Mouse (Mus musculus) heart, embryonic 12.5 days (tissue): ENCODE results near the gene Cdiptos. TPM values are rescaled to one million over a fixed set of nuclear protein-coding genes. Genes with fewer than 3 reads are reported as not detected.

Experiments used
- polyA plus RNA-seq: library from polyadenylated mRNA; unstranded; fragments of >200 nt; fragmentation: Nextera tagmentation; extraction: Ambion mirVana; gene quantifications from 2 replicates; pipeline ENCODE4 v1.2.1, GENCODE M21; 2016

Gene Cdiptos
- polyA plus RNA-seq, 1 experiment from 2014 or later: 0.70 TPM

Other genes starting within 250 kb of the Cdiptos start
- 57.8 and 58.7 TPM in 2 replicates for gene Mapk3, start 216.5 kb downstream of the Cdiptos start, polyA plus RNA-seq
- gene Gdpd3, start 209.8 kb downstream of the Cdiptos start, polyA plus RNA-seq: 0.87 and 1.8 TPM in 2 replicates
- gene Ypel3, start 199.1 kb downstream of the Cdiptos start, polyA plus RNA-seq: 74.8 and 78.7 TPM in 2 replicates
- 0.27 and 0.33 TPM in 2 replicates for gene Tbx6, start 194.6 kb downstream of the Cdiptos start, polyA plus RNA-seq
- 181 and 192 TPM in 2 replicates for gene Ppp4c, start 183.6 kb downstream of the Cdiptos start, polyA plus RNA-seq
- gene Fam57b, start 178.4 kb downstream of the Cdiptos start, polyA plus RNA-seq: 0.17 and 0.45 TPM in 2 replicates
- not detected in 2 replicates for gene 4930451I11Rik, start 144.5 kb downstream of the Cdiptos start, polyA plus RNA-seq
- gene Doc2a, start 128.7 kb downstream of the Cdiptos start, polyA plus RNA-seq: not detected in 2 replicates
- 18.0 and 22.5 TPM in 2 replicates for gene Hirip3, start 114.1 kb downstream of the Cdiptos start, polyA plus RNA-seq
- 62.9 and 66.8 TPM in 2 replicates for gene Ino80e, start 113.7 kb downstream of the Cdiptos start, polyA plus RNA-seq
- 40.8 and 42.5 TPM in 2 replicates for gene Taok2, start 91.4 kb downstream of the Cdiptos start, polyA plus RNA-seq
- 17.6 and 19.9 TPM in 2 replicates for gene Tmem219, start 53.2 kb downstream of the Cdiptos start, polyA plus RNA-seq
- gene Kctd13, start 47.2 kb downstream of the Cdiptos start, polyA plus RNA-seq: 16.1 and 17.3 TPM in 2 replicates
- not detected in 2 replicates for gene Asphd1, start 26.5 kb downstream of the Cdiptos start, polyA plus RNA-seq
- gene Sez6l2, start 25.5 kb downstream of the Cdiptos start, polyA plus RNA-seq: 0.11 TPM in 1 of 2 replicates, not detected in the other
- 70.2 and 75.5 TPM in 2 replicates for gene Cdipt, start 184 bp downstream of the Cdiptos start, polyA plus RNA-seq
- 12.0 TPM in 2 replicates for gene Mvp, start 38.5 kb upstream of the Cdiptos start, polyA plus RNA-seq
- not detected in 2 replicates for gene Pagr1b, start 40.4 kb upstream of the Cdiptos start, polyA plus RNA-seq
- 19.3 and 31.4 TPM in 2 replicates for gene Pagr1a, start 41.3 kb upstream of the Cdiptos start, polyA plus RNA-seq
- gene Gm42742, start 45.0 kb upstream of the Cdiptos start, polyA plus RNA-seq: 50.8 and 60.9 TPM in 2 replicates
- gene Prrt2, start 45.1 kb upstream of the Cdiptos start, polyA plus RNA-seq: 1.9 and 3.3 TPM in 2 replicates
- gene Maz, start 50.9 kb upstream of the Cdiptos start, polyA plus RNA-seq: 59.8 and 60.4 TPM in 2 replicates
- 80.9 and 85.5 TPM in 2 replicates for gene Kif22, start 66.4 kb upstream of the Cdiptos start, polyA plus RNA-seq
- gene Zg16, start 111.2 kb upstream of the Cdiptos start, polyA plus RNA-seq: not detected in 2 replicates
- 0.54 and 1.3 TPM in 2 replicates for gene AI467606, start 115.3 kb upstream of the Cdiptos start, polyA plus RNA-seq
- gene Qprt, start 146.1 kb upstream of the Cdiptos start, polyA plus RNA-seq: 5.7 and 6.1 TPM in 2 replicates
- gene Spn, start 161.7 kb upstream of the Cdiptos start, polyA plus RNA-seq: 0.17 and 0.31 TPM in 2 replicates
- gene Cd2bp2, start 220.0 kb upstream of the Cdiptos start, polyA plus RNA-seq: 50.5 and 51.5 TPM in 2 replicates
- gene Tbc1d10b, start 232.4 kb upstream of the Cdiptos start, polyA plus RNA-seq: 29.2 and 32.3 TPM in 2 replicates
- 17.8 and 20.0 TPM in 2 replicates for gene Mylpf, start 232.8 kb upstream of the Cdiptos start, polyA plus RNA-seq